Mouse (Mus musculus): ENCODE results near the gene Lrba.

The Lrba gene

DNA sequence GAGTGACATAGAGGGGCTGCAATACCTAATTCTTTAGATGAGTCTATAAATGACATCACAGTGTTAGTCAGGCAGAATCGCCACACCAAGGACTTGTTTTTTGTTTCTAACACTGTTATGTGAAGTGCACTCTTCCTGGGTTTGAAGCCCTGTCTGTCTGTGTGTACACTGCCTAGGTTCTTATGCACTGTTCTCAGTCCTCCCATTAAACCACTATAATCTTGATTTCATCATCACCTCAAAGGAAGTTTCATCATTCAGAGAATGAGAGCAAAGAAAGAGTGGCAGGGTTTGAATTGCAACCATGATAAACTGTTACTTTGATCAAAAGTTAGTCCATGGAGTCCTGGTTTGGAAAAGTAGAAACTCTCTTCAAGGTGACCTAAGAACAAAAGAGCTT, 532.1 kb downstream of the Lrba start:
- no peak for DNase-seq (ENCODE audit: low read depth, low spot score)

- DNase-seq (ENCODE audit: low read depth, low spot score) = no peak
Observed at GRCm38 (mm10) chr3:86758727-86759126, 534.2 kb downstream of the Lrba start.

GRCm38 (mm10) chr3:86759383-86759782, 534.9 kb downstream of the Lrba start:
- DNase-seq (ENCODE audit: low read depth, low spot score) = no peak

- DNase-seq (ENCODE audit: low read depth, low spot score) = no peak
Observed at GRCm38 (mm10) chr3:86759834-86760233, 535.4 kb downstream of the Lrba start.

GRCm38 (mm10) chr3:86760474-86760873, 536.0 kb downstream of the Lrba start:
- peak; percentile 44 for DNase-seq (ENCODE audit: low read depth, low spot score)

DNA sequence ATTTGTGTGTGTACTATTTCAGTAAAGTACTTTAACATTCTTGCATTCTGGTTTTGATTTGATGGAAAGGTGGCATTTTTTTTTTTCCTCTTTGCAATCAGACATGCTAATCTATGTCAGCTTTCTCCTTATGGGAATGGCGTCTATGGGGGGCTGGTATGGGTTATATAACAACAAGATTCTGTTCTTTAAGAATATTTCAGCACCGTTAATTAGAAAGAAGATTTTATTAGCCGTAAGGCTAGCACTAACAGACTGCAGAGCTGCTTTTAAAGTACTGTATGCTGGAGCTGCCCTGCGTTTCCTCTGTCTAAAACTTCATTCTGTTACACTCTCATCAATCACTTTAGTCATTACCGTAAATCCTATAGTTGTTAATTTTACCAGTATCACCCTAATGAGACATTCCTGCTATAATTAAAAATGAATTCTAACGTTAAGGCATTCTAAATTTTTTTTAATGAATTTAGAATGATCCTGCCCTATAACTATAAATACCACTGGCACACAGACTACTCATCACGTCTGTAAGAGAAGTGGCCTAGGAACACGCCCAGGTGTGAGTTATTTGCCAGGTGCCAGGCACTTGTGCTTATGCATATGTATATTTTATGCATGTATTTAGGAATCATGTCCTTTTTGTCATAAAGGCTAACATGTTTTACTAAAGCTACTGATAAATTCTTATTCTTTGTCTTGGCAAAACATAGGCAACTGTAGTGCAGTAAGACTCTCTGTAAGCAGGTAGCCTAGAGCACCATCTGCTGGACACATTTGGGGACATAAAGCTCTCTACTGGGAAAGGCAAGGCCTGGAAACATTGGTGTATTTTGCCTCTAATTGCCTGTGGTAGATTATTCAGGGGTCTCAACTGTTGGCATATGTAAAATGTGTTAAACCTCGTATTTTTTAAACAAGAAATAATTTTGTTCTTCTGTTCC, 536.9 kb downstream of the Lrba start:
- DNase-seq (ENCODE audit: low read depth, low spot score) = peak; percentile 86

DNA sequence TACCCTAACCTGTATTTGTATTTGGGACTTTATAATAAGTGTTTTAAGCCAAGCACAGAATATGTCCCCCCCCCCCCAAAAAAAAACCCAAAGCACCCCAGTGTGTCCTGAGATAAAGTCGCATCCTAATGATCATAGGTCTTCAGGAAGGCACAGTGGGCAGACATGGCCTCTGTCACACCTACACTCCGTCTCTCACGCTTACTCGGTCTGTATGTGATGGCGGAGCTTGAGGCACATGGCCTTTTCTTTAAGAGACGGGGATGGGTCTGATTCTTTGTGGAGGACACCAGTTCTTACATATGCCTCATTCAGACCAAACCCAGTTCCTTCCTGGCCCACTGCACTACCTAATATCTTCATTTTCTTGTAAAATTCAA, 537.5 kb downstream of the Lrba start:
- DNase-seq (ENCODE audit: low read depth, low spot score) = no peak

- peak; percentile 55 for DNase-seq (ENCODE audit: low read depth, low spot score)
Observed at GRCm38 (mm10) chr3:86762456-86762855, 538.0 kb downstream of the Lrba start.

GRCm38 (mm10) chr3:86768553-86768952, 544.1 kb downstream of the Lrba start:
- DNase-seq (ENCODE audit: low read depth, low spot score) = peak; percentile 69

- DNase-seq (ENCODE audit: low read depth, low spot score) = no peak
Observed at GRCm38 (mm10) chr3:86768969-86769368, 544.5 kb downstream of the Lrba start.

- no peak for DNase-seq (ENCODE audit: low read depth, low spot score)
Observed at GRCm38 (mm10) chr3:86774566-86775443, 550.3 kb downstream of the Lrba start.

- DNase-seq (ENCODE audit: low read depth, low spot score) = no peak
Observed at GRCm38 (mm10) chr3:86775444-86775828, 551.0 kb downstream of the Lrba start.

DNA sequence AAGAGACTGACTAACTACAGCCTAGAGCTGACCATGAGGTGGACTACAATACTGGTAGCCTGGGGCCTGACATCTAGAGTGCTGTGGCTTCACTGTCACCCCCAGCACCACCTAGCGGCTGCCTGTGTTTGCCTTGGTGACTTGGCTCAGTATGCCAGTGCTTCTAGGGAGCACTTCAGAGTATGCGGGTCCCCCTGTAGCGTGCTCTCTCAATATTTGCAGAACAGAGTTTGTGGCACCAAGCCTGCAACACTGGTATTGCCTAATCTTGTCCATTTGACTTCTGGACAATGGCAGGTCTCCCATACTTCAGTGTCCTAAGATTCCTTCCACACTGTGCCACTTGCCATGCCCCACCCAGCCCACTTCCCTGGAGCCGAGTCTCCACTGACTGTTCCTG, 555.2 kb downstream of the Lrba start:
- no peak for DNase-seq (ENCODE audit: low read depth, low spot score)

DNA sequence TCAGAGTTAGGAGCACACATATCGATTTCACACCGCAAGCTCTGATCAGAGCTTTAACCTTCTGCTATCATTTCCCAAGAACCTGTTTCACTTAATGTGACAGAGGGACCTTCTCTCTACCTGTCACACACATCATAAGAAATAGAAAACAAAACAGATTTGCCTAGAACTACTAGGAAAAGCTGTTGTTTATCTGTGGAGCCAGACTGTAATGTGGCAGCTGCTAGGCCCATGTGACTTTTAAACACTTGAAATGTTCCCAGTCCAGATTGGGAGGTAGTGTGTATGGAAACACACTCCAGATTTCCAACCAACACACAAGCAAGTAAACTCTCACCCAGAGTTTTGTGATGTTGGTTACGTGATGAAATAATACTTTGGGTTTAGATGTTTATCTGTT, 559.6 kb downstream of the Lrba start:
- no peak for DNase-seq (ENCODE audit: low read depth, low spot score)

GRCm38 (mm10) chr3:86784930-86785329, 560.5 kb downstream of the Lrba start:
- DNase-seq (ENCODE audit: low read depth, low spot score) = no peak

DNA sequence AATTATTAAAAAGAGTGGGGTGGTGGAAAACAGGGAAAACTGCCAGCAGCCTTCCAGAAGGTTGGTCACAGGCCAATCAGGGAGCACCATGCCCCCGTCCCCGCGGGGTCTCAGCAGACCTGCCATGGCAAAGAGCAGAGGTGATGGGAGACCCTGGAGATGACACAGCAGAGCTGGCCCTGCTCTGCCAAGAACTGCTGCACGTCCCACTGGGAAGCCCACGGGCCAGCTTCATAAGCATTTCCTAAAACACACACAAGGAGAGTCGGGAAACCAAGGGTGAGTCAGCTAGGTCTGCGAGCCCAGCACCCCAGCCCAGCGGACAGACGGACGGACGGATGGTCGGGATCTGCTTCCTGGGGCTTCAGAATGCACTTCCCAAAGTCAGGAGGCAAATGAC, 561.8 kb downstream of the Lrba start:
- DNase-seq (ENCODE audit: low read depth, low spot score) = no peak

DNA sequence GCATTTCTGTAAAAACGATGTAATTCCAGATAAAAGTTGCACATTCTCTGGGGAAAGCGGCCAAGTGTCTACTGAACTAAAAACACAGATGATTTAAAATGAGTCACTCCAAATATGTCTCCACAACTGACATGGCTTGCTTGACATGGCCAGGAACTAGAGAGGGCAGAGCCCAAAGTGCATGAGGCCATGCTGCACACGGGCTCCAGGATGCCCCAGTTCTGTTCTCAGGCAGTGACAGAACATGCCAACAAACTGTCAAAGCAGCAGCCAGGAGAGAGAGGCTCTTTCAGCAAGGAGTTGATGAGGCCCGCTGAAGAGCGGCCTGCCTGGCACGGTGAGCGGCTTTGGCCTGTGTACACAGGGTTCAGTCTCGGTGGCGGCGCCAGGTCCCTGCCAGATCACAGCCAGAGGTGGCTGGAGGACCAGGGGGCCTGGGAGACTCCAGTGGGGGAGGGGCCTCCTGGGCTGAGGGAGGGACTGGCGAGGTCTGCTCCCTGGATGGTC, 562.4 kb downstream of the Lrba start:
- DNase-seq (ENCODE audit: low read depth, low spot score) = no peak

DNA sequence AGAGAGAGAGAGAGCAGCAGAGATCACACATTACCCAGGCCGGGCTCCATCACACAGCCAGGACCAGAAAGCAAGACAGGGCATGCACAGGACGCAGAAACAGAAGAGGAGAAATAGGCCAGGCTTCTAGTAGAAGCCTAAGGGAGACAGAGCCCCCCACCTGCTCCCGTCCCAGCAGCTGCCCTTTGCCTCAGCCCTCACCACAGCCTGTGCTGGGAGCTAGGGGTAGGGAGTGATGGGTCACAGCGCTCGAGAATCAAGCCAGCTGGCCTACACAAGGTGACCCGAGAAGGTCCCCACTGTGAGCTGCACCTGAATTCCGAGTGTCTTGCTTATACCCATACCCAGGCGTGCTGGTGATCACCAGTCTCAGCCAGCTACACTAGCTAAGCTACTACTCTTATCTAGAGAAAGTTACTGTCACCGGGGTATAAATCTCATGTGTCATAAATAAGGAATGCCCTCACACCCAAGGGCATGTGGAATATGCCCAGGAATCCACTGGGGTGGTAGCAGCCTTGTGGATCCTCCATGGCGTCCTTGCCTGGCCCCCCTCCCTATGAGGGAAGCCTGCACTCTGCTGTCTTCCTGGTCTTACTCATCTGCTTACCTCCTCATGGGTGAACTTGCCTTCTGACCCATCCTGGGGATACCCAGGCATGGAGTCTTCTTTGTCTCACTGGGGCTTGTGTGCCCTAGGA, 563.1 kb downstream of the Lrba start:
- no peak for DNase-seq (ENCODE audit: low read depth, low spot score)

- peak; percentile 82 for DNase-seq (ENCODE audit: low read depth, low spot score)
Observed at GRCm38 (mm10) chr3:86788711-86789110, 564.2 kb downstream of the Lrba start.

DNA sequence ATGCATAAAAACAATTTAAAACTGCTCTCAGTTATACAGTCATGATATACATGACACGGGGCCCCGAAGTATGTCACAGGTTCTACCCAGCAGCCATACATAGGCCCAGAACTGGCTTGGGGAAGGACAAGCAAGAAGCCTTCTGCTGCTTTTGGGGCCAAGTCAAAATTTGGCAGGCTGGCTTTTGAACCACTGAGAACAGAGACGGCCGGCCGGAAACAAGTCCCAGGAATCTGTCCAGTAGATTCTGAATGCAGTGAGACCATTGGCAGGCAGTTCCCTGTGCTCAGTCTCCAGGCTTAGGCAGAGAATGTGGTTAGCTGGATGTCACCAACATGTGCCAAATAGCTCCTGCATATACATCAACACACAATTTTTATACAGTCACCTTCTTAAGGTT, 565.3 kb downstream of the Lrba start:
- DNase-seq (ENCODE audit: low read depth, low spot score) = no peak

GRCm38 (mm10) chr3:86793264-86793663, 568.8 kb downstream of the Lrba start:
- no peak for DNase-seq (ENCODE audit: low read depth, low spot score)

GRCm38 (mm10) chr3:86793720-86794191, 569.3 kb downstream of the Lrba start:
- no peak for DNase-seq (ENCODE audit: low read depth, low spot score)
